Mouse (Mus musculus) G1E (cell line): ENCODE results near the gene Mapkapk2. TPM values are rescaled to one million over a fixed set of nuclear protein-coding genes. Genes with fewer than 3 reads are reported as not detected.
A peak's percentile ranks its signal among the peaks of the same experiment; 100 is the strongest.

ENCODE experiments used
- ATAC-seq: 2 replicates; pipeline ENCODE4 v1.8.0; 2016; ENCODE audit warnings: mild to moderate bottlenecking; ENCODE audit not compliant: insufficient number of reproducible peaks, poor library complexity, low FRiP score, severe bottlenecking; ENCODE audit errors: extremely low read depth
- DNase-seq: peaks from one replicate; pipeline ENCODE4 v3.0.0; 2012; ENCODE audit warnings: low spot score
- H3K27me3 ChIP-seq: 2 replicates; pipeline ENCODE4 v1.6.1; 2012; ENCODE audit warnings: mild to moderate bottlenecking, low read length, inconsistent platforms; ENCODE audit not compliant: insufficient read depth
- H3K36me3 ChIP-seq: replicated peaks from 2 replicates; pipeline ENCODE3; 2012; ENCODE audit warnings: mild to moderate bottlenecking, inconsistent platforms
- H3K4me1 ChIP-seq: 2 replicates; pipeline ENCODE4 v1.6.1; 2012; ENCODE audit warnings: low read depth, low read length, inconsistent platforms, mixed read lengths; ENCODE audit not compliant: insufficient read depth
- H3K4me3 ChIP-seq: 2 replicates; pipeline ENCODE4 v1.5.1; 2012; ENCODE audit warnings: low read depth, mild to moderate bottlenecking, inconsistent platforms, low read length, moderate library complexity, mixed read lengths
- H3K9me3 ChIP-seq: replicated peaks from 2 replicates; pipeline ENCODE4 v1.6.1; 2012; ENCODE audit warnings: inconsistent platforms
- CTCF ChIP-seq: IDR thresholded peaks from 2 replicates; pipeline ENCODE4 v1.5.1; 2012; ENCODE audit warnings: low read depth, low read length, inconsistent platforms, mixed read lengths
- GATA1 ChIP-seq: IDR thresholded peaks from 2 replicates; pipeline ENCODE4 v1.6.1; 2012; ENCODE audit warnings: borderline replicate concordance, low read length, inconsistent platforms, mixed read lengths
- GATA2 ChIP-seq: IDR thresholded peaks from 2 replicates; pipeline ENCODE4 v1.6.1; 2012; ENCODE audit warnings: low read depth, low read length, inconsistent platforms, borderline replicate concordance
- POLR2AphosphoS5 ChIP-seq: IDR thresholded peaks from 2 replicates; pipeline ENCODE4 v1.6.1; 2012; ENCODE audit warnings: low read depth, low read length, inconsistent platforms; ENCODE audit not compliant: insufficient replicate concordance
- TAL1 ChIP-seq: conservative IDR thresholded peaks from 2 replicates; pipeline ENCODE4 v1.6.1; 2012; ENCODE audit warnings: low read depth, low read length, inconsistent platforms, mixed read lengths
- polyA plus RNA-seq: library from polyadenylated mRNA; stranded (reverse); fragments of >175 nt; gene quantifications from 2 replicates; pipeline ENCODE4 v1.2.3, GENCODE M21; 2012
- total RNA-seq, 2 experiments: library from RNA; stranded (forward) in 1 of 2; stranded (reverse) in 1 of 2; fragments of 200-1000 nt in 1 of 2; fragments of >200 nt in 1 of 2; fragmentation: Nextera tagmentation in 1 of 2; gene quantifications; 2 replicates each; pipeline ENCODE4 v1.2.3; 2014 to 2017

Gene Mapkapk2
- total and polyA plus RNA-seq, 3 experiments, result 53.1 to 93.4 (median 64.3) TPM

- no peak for ATAC-seq
- TF ChIP-seq TAL1 (no peak), GATA1 (no peak), POLR2AphosphoS5 (no peak), GATA2 (no peak), CTCF (no peak)
- DNase-seq, result no peak
Measured at GRCm38 (mm10) chr1:131064202-131064601, 33.4 kb downstream of the Mapkapk2 start.

DNA sequence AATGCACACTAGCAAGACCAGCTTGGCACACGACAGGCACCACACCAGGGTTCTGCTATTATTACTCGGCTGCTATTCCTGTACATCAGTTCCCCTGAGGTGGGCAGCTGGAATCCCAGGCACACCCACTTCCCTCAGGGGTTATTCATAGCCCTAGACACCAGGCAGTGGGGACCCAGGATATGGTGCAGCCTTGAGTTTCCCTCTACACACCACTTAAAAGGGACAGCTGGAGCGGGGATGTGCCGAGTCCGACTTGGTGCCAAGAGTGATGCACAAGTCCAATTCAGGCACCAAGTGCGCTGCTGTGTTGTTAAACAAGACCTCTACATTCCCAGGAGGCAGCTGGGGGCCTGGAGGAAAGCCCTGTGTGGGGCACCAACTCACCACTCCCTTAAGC lies 34.8 kb downstream of the Mapkapk2 start:
- Histone ChIP-seq H3K27me3 (no peaks in the 10 kb centered on the region; the same call in 1 of the 2 replicates), H3K36me3 (peaks cover 13% of the 10 kb centered on the region), H3K4me1 (peaks cover 35% of the 10 kb centered on the region), H3K9me3 (no peaks in the 10 kb centered on the region), H3K4me3 (no peak overlapping the region)
- DNase-seq (no peak), ATAC-seq (no peak)
- TF ChIP-seq TAL1, result no peak
- no peak for TF ChIP-seq GATA1
- no peak for TF ChIP-seq GATA2
- TF ChIP-seq CTCF, result no peak
- no peak for TF ChIP-seq POLR2AphosphoS5

More at GRCm38 (mm10) chr1:131064202-131064601, 33.4 kb downstream of the Mapkapk2 start:
- no peaks in the 10 kb centered on the region for H3K9me3 ChIP-seq
- H3K4me1 ChIP-seq, result peaks cover 41% of the 10 kb centered on the region
- no peak overlapping the region for H3K4me3 ChIP-seq
- H3K36me3 ChIP-seq, result peaks cover 5% of the 10 kb centered on the region
- H3K27me3 ChIP-seq, result no peaks in the 10 kb centered on the region; the same call in 1 of the 2 replicates

DNA sequence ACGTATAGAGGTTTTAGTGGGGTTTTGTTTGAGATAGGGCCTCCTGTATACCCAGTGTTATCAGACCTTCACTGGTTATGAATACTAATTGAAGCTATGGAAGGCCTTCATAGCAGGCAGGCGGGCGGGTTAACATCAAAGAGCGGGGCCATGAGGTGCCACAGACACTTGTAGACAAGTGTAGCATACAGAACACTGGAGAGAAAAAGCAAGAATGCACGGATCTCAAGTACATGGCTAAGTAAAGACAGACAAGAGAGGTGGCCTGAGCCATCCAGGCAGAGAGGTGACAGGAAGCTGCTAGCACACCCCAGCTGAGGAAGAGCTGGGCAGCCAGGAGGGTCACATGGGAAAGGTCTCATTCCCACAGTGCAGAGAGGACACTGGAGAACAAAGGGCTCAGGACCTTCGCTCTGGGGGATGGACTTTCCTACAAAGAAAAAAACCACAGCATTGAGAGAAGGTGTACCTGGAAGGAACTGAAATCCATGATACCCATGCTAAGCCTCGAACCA lies 35.8 kb downstream of the Mapkapk2 start:
- H3K4me3 ChIP-seq, result no peak overlapping the region
- DNase-seq (no peak), ATAC-seq (no peak)
- no peaks in the 10 kb centered on the region for H3K9me3 ChIP-seq
- no peaks in the 10 kb centered on the region; the same call in 1 of the 2 replicates for H3K27me3 ChIP-seq
- peaks cover 30% of the 10 kb centered on the region for H3K4me1 ChIP-seq
- TF ChIP-seq GATA2 (no peak), TAL1 (no peak), CTCF (no peak), GATA1 (no peak), POLR2AphosphoS5 (no peak)
- peaks cover 20% of the 10 kb centered on the region for H3K36me3 ChIP-seq

GRCm38 (mm10) chr1:131060290-131061253 lies 37.1 kb downstream of the Mapkapk2 start:
- ATAC-seq (peak; percentile 62), DNase-seq (peak; percentile 72)
- Histone ChIP-seq H3K9me3 (no peaks in the 10 kb centered on the region), H3K27me3 (no peaks in the 10 kb centered on the region; the same call in 1 of the 2 replicates), H3K4me1 (peaks cover 30% of the 10 kb centered on the region), H3K4me3 (peak overlapping the region; percentile 5; the same call in 1 of the 2 replicates), H3K36me3 (peaks cover 32% of the 10 kb centered on the region)
- TF ChIP-seq TAL1, result no peak
- peak; percentile 53 for TF ChIP-seq CTCF

DNA sequence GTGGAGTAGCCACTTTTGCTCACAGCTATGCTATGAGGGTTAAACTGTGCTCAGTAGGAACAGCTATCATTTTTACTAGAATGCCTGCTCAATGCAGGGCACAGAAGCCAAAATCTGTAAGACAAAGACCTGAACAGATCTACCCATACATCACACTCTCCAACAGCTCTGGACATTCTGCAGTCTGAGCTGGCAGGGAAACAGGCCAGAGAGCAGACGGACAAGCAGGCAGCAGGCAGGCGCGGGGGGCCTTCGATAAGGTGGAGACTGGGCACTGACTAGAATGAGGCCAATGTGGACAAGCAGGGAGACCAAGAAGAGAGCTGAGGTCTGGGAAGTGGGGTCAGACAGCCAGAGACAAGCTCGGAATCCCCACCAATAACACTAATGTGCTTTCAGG lies 37.8 kb downstream of the Mapkapk2 start:
- DNase-seq (no peak), ATAC-seq (no peak)
- Histone ChIP-seq H3K9me3 (no peaks in the 10 kb centered on the region), H3K4me3 (no peak overlapping the region), H3K27me3 (no peaks in the 10 kb centered on the region; the same call in 1 of the 2 replicates), H3K36me3 (peaks cover 40% of the 10 kb centered on the region), H3K4me1 (peaks cover 30% of the 10 kb centered on the region)
- no peak for TF ChIP-seq CTCF
- TF ChIP-seq GATA2, result no peak
- no peak for TF ChIP-seq TAL1
- no peak for TF ChIP-seq GATA1
- TF ChIP-seq POLR2AphosphoS5, result no peak

DNA sequence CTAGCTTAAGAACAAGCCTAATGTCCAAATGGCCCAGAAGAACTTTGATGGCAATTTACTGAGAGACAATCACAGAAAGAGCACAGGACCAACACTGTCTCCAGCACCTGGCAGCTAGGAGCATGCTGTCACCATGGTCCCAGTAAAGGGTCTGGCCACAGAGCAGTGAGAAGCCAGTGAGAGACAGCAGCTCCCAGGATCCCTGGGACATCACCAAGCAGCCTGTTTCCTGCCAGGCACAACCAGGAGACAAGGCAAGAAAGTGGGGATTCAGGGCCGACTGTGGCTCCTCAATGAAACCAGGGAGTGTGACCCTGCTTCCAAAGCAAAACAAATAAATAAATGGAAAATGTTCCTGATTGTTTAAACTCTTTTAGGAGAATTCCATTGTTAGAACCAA lies 38.2 kb downstream of the Mapkapk2 start:
- Histone ChIP-seq H3K9me3 (no peaks in the 10 kb centered on the region), H3K27me3 (no peaks in the 10 kb centered on the region; the same call in 1 of the 2 replicates), H3K4me1 (peaks cover 30% of the 10 kb centered on the region), H3K4me3 (no peak overlapping the region), H3K36me3 (peaks cover 44% of the 10 kb centered on the region)
- TF ChIP-seq TAL1, result no peak
- no peak for TF ChIP-seq POLR2AphosphoS5
- no peak for TF ChIP-seq GATA1
- TF ChIP-seq CTCF, result no peak
- no peak for TF ChIP-seq GATA2
- DNase-seq (no peak), ATAC-seq (no peak)

GRCm38 (mm10) chr1:131058431-131058830 lies 39.2 kb downstream of the Mapkapk2 start:
- TF ChIP-seq POLR2AphosphoS5 (no peak), TAL1 (no peak), GATA2 (no peak), GATA1 (no peak), CTCF (no peak)
- H3K9me3 ChIP-seq, result no peaks in the 10 kb centered on the region
- DNase-seq (no peak), ATAC-seq (no peak)
- H3K36me3 ChIP-seq, result peaks cover 50% of the 10 kb centered on the region
- H3K4me1 ChIP-seq, result peaks cover 30% of the 10 kb centered on the region
- H3K27me3 ChIP-seq, result no peaks in the 10 kb centered on the region; the same call in 1 of the 2 replicates
- no peak overlapping the region for H3K4me3 ChIP-seq
